Mouse (Mus musculus) ES-E14 (cell line): ENCODE results near the gene Rpain.

Experiments
- CHD2 ChIP-seq: IDR thresholded peaks from 2 replicates; pipeline ENCODE4 v1.6.1; 2014; ENCODE audit warnings: mild to moderate bottlenecking, low read depth, low read length, inconsistent platforms
- ZC3H11A ChIP-seq: IDR thresholded peaks from 2 replicates; pipeline ENCODE4 v1.6.1; 2012; ENCODE audit warnings: low read depth, mild to moderate bottlenecking, inconsistent platforms, low read length, borderline replicate concordance

- no peak for TF ChIP-seq ZC3H11A
- no peak for TF ChIP-seq CHD2
Observed at GRCm38 (mm10) chr11:71003611-71004315, 33.8 kb downstream of the Rpain start.
